Mouse (Mus musculus): ENCODE results near the gene Zfp239. TPM values are rescaled to one million over a fixed set of nuclear protein-coding genes. Genes with fewer than 3 reads are reported as not detected.

Gene Zfp239
- total and polyA plus RNA-seq, 3 experiments: 0.29 to 0.64 (median 0.47) TPM

DNA sequence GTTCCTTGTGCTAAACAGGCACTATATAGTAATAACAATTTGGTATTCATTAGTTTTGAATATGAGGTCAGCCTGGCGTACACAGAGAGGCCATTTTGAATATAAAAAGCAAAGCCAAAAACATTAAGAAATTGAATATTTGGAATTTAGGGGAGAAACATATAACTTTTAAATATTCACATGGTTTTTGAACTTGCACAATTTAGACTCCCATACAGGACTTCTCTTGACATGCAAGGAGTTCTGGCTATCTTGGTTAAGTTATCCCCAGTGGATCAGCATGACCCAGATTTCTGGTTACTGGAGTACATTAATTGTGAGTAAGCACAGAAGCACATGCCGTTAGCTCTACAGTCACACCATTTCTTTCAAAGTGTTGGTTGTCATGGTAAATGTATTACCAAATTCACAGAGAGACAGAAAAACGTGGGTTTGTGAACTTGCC, 18.5 kb downstream of the Zfp239 start:
- no peak for TF ChIP-seq POLR2A (IDR thresholded peaks at IDR 0.05; ENCODE audit: insufficient read depth, low read depth, low read length)
- Histone ChIP-seq H3K36me3 (ENCODE audit: control insufficient read depth, insufficient read depth, low read length) (peaks cover 6% of the 10 kb centered on the region; the same call in 1 of the 2 replicates), H3K27me3 (ENCODE audit: control insufficient read depth, insufficient read depth, low read length) (no peaks in the 10 kb centered on the region), H3K4me1 (ENCODE audit: control insufficient read depth, insufficient read depth, low read length) (0 out of 2 replicates have a peak, but pooled peaks cover 1% of the 10 kb centered on the region), H3K9ac (ENCODE audit: low read depth, low read length) (no peak overlapping the region), H3K79me2 (replicated peaks; ENCODE audit: control insufficient read depth, insufficient read depth, low read length) (no peaks in the 10 kb centered on the region), H3K27ac (peak overlapping the region; percentile 98), H3K4me3 (peak overlapping the region; percentile 83)
- no peak for DNase-seq
- intact Hi-C loops (cut with DNase I): loop anchor here (1.0 kb wide), 1 partner anchor 26 kb away; no protein-coding TSS in a partner anchor
- WGBS: 37% methylated on average over 3 of the region's 3 CpGs

DNA sequence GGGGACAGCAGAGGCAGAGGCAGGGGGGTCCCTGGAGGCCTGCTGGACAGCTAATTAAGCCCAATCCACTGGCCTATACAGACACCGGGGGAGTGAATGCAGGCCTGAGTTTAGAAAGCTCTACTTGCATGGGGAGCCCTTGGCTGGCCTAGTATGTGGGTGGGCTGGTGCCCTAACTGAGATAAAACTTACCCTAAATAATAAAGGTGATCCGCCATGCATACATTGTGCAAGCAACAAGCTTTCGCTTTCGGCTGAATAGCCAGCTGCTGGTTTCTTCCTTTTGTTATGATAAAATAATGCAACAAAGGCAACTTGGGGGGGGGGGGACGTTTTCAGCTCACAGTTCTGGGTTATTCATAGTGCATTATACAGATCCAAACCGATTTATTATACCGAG, 19.3 kb downstream of the Zfp239 start:
- 0 out of 2 replicates have a peak, but pooled peaks cover 1% of the 10 kb centered on the region for H3K4me1 ChIP-seq (ENCODE audit: control insufficient read depth, insufficient read depth, low read length)
- 83% methylated on average over 7 of the region's 7 CpGs for WGBS
- no peak for TF ChIP-seq CTCF (IDR thresholded peaks at IDR 0.05)
- no peak for TF ChIP-seq EP300 (IDR thresholded peaks at IDR 0.05; ENCODE audit: insufficient read depth, low read depth, low read length)
- no peak for TF ChIP-seq POLR2A (IDR thresholded peaks at IDR 0.05; ENCODE audit: insufficient read depth, low read depth, low read length)
- H3K27ac ChIP-seq: peak overlapping the region; percentile 98; the same call in 1 of the 2 replicates
- H3K4me3 ChIP-seq: no peak overlapping the region
- H3K9ac ChIP-seq (ENCODE audit: low read depth, low read length): no peak overlapping the region
- H3K27me3 ChIP-seq (ENCODE audit: control insufficient read depth, insufficient read depth, low read length): no peaks in the 10 kb centered on the region
- DNase-seq: no peak
- peaks cover 6% of the 10 kb centered on the region; the same call in 1 of the 2 replicates for H3K36me3 ChIP-seq (ENCODE audit: control insufficient read depth, insufficient read depth, low read length)
- no peaks in the 10 kb centered on the region for H3K79me2 ChIP-seq (replicated peaks; ENCODE audit: control insufficient read depth, insufficient read depth, low read length)
- intact Hi-C loops (cut with DNase I): no loop called here

DNA sequence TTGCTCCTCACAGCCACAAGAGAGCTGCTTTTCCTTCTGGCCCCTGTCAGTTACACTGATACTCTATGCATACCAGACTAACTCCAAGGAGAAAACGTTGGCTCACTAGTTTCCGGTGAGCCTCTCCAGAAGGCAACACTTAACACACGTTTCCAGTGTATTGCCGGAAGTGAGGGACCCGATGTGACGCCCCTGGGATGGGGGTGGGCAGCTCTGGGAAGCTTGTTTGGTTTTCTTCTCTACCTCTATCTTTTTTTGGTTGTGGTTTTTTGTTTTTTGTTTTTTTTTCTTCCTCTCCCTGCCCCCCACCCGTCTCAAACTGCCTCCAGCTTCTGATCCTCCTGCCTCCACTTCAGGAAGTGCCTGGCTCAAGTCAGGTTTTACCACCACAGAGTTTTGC, 20.1 kb downstream of the Zfp239 start:
- WGBS: 48% methylated on average over 7 of the region's 7 CpGs

DNA sequence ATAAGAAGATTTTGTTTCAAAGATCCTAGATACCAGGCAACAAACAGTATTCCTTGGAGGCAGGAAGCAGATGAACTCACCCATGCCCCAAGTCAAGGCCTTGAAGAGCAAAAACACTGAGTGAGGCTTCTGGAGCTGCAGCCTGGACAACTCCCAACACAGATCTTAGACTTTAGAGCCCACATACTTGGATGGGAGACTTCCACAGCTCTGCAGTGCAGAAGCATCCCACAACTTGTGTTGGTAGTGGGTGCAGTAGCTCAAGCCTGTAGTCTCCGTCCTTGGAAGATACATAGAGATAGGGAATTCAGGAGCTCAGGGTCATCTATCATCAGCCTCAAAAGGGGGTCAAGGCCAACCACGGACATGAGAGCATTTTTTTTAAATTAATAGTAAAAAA, 24.0 kb downstream of the Zfp239 start:
- Histone ChIP-seq H3K79me2 (replicated peaks; ENCODE audit: control insufficient read depth, insufficient read depth, low read length) (no peaks in the 10 kb centered on the region), H3K27ac (no peak overlapping the region), H3K36me3 (ENCODE audit: control insufficient read depth, insufficient read depth, low read length) (no peaks in the 10 kb centered on the region; the same call in 1 of the 2 replicates), H3K9ac (ENCODE audit: low read depth, low read length) (no peak overlapping the region), H3K4me1 (ENCODE audit: control insufficient read depth, insufficient read depth, low read length) (no peaks in the 10 kb centered on the region), H3K27me3 (ENCODE audit: control insufficient read depth, insufficient read depth, low read length) (no peaks in the 10 kb centered on the region), H3K4me3 (no peak overlapping the region)
- intact Hi-C loops (cut with DNase I): no loop called here
- DNase-seq: no peak
- WGBS: 73% methylated on average over 2 of the region's 2 CpGs
- TF ChIP-seq CTCF (IDR thresholded peaks at IDR 0.05): no peak
- no peak for TF ChIP-seq EP300 (IDR thresholded peaks at IDR 0.05; ENCODE audit: insufficient read depth, low read depth, low read length)
- TF ChIP-seq POLR2A (IDR thresholded peaks at IDR 0.05; ENCODE audit: insufficient read depth, low read depth, low read length): no peak

More for the DNA sequence above, 20.1 kb downstream of the Zfp239 start:
- TF ChIP-seq EP300 (IDR thresholded peaks at IDR 0.05; ENCODE audit: insufficient read depth, low read depth, low read length) (no peak), CTCF (IDR thresholded peaks at IDR 0.05) (no peak), POLR2A (IDR thresholded peaks at IDR 0.05; ENCODE audit: insufficient read depth, low read depth, low read length) (no peak)
- intact Hi-C loops (cut with DNase I): no loop called here
- Histone ChIP-seq H3K36me3 (ENCODE audit: control insufficient read depth, insufficient read depth, low read length) (peaks cover 6% of the 10 kb centered on the region; the same call in 1 of the 2 replicates), H3K27ac (no peak overlapping the region), H3K27me3 (ENCODE audit: control insufficient read depth, insufficient read depth, low read length) (no peaks in the 10 kb centered on the region), H3K9ac (ENCODE audit: low read depth, low read length) (no peak overlapping the region), H3K4me1 (ENCODE audit: control insufficient read depth, insufficient read depth, low read length) (0 out of 2 replicates have a peak, but pooled peaks cover 1% of the 10 kb centered on the region), H3K4me3 (no peak overlapping the region), H3K79me2 (replicated peaks; ENCODE audit: control insufficient read depth, insufficient read depth, low read length) (no peaks in the 10 kb centered on the region)
- no peak for DNase-seq

DNA sequence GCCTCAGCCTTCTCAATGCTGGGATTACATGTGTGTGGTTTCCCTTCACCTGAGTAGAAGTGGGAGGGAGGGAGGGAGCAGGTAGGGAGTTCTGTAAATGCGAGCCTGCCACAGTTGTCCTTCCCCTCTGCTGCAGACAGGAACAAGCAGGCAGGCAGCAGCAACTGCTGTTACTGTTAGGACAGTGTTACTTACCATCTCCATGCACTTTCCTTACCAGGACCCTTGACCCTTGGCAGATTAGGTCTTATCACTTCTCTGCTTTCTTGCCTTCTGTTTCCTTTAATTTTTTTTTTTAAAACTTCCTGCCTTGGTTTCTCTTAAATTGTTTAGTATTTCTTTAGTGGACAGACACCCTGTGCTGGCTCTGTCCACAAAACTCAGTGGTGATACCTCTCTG, 26.1 kb downstream of the Zfp239 start:
- intact Hi-C loops (cut with DNase I): no loop called here
- Histone ChIP-seq H3K36me3 (ENCODE audit: control insufficient read depth, insufficient read depth, low read length) (no peaks in the 10 kb centered on the region), H3K9ac (ENCODE audit: low read depth, low read length) (no peak overlapping the region), H3K27me3 (ENCODE audit: control insufficient read depth, insufficient read depth, low read length) (no peaks in the 10 kb centered on the region), H3K79me2 (replicated peaks; ENCODE audit: control insufficient read depth, insufficient read depth, low read length) (no peaks in the 10 kb centered on the region), H3K27ac (no peak overlapping the region), H3K4me1 (ENCODE audit: control insufficient read depth, insufficient read depth, low read length) (no peaks in the 10 kb centered on the region), H3K4me3 (no peak overlapping the region)
- WGBS: 7% methylated on average over 1 of the region's 1 CpGs
- no peak for DNase-seq
- TF ChIP-seq CTCF (IDR thresholded peaks at IDR 0.05) (no peak), EP300 (IDR thresholded peaks at IDR 0.05; ENCODE audit: insufficient read depth, low read depth, low read length) (no peak), POLR2A (IDR thresholded peaks at IDR 0.05; ENCODE audit: insufficient read depth, low read depth, low read length) (no peak)

DNA sequence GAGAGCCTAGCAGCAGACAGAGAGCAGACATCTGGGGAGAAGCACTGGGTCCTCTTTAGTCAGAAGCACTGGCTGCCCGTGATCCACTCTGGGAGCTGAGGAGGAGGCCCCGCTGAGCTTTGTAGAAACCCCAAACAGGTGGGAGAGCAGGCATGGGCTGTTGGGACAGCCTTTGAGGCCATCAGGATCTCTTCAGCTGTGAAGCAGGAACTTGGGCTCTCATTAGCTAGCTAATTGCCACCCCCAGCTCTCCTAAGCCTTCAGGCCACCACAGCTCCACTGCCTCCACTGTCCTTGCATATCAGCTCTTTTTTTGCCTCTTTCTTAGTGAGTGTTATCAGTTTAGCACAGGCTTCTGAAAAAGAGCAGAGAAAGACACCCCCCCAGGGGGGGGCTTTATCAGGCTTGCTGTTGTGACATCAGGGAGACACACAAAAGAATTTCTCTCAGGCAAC, 26.8 kb downstream of the Zfp239 start:
- H3K79me2 ChIP-seq (replicated peaks; ENCODE audit: control insufficient read depth, insufficient read depth, low read length): no peaks in the 10 kb centered on the region
- H3K27me3 ChIP-seq (ENCODE audit: control insufficient read depth, insufficient read depth, low read length): no peaks in the 10 kb centered on the region
- TF ChIP-seq CTCF (IDR thresholded peaks at IDR 0.05) (no peak), EP300 (IDR thresholded peaks at IDR 0.05; ENCODE audit: insufficient read depth, low read depth, low read length) (no peak), POLR2A (IDR thresholded peaks at IDR 0.05; ENCODE audit: insufficient read depth, low read depth, low read length) (no peak)
- DNase-seq: no peak
- H3K4me3 ChIP-seq: no peak overlapping the region
- WGBS: 73% methylated on average over 2 of the region's 2 CpGs
- H3K27ac ChIP-seq: no peak overlapping the region
- intact Hi-C loops (cut with DNase I): no loop called here
- H3K36me3 ChIP-seq (ENCODE audit: control insufficient read depth, insufficient read depth, low read length): no peaks in the 10 kb centered on the region
- H3K9ac ChIP-seq (ENCODE audit: low read depth, low read length): no peak overlapping the region
- no peaks in the 10 kb centered on the region for H3K4me1 ChIP-seq (ENCODE audit: control insufficient read depth, insufficient read depth, low read length)

Measured in heart, adult 2 months (tissue).